Mouse (Mus musculus) spleen, adult 2 months (tissue): ENCODE data around the gene Fam219b.

ENCODE experiments used
- CTCF ChIP-seq: fragments of 200-500 bp; IDR thresholded peaks from 2 replicates; pipeline ENCODE4 v1.5.1; 2011; ENCODE audit warnings: mild to moderate bottlenecking, inconsistent platforms; ENCODE audit not compliant: insufficient read depth, insufficient read length, insufficient replicate concordance; ENCODE audit errors: extremely low read depth
- POLR2A ChIP-seq: fragments of 200-500 bp; IDR thresholded peaks from 2 replicates; pipeline ENCODE4 v1.6.1; 2011; ENCODE audit warnings: low read depth, low read length, inconsistent platforms

- no peak for TF ChIP-seq CTCF
- no peak for TF ChIP-seq POLR2A
Measured at GRCm38 (mm10) chr9:57575577-57575976, 38.2 kb downstream of the Fam219b start.
